Mouse (Mus musculus): Measurements from ENCODE around the gene Fam50b. TPM values are rescaled to one million over a fixed set of nuclear protein-coding genes. Genes with fewer than 3 reads are reported as not detected.

Fam50b gene
- total RNA-seq, 2 experiments from 2014 or later: not detected

GRCm38 (mm10) chr13:34737968-34738698 is 3.5 kb downstream of the Fam50b start:
- ATAC-seq (replicated peaks; ENCODE audit: poor library complexity, severe bottlenecking): no peak

- no peak for ATAC-seq (replicated peaks; ENCODE audit: poor library complexity, severe bottlenecking)
Observed at GRCm38 (mm10) chr13:34738699-34738973, 4.0 kb downstream of the Fam50b start.

- ATAC-seq (replicated peaks; ENCODE audit: poor library complexity, severe bottlenecking): no peak
Observed at GRCm38 (mm10) chr13:34739071-34739470, 4.4 kb downstream of the Fam50b start.

- no peak for ATAC-seq (replicated peaks; ENCODE audit: poor library complexity, severe bottlenecking)
Observed at GRCm38 (mm10) chr13:34741254-34741653, 6.6 kb downstream of the Fam50b start.

GRCm38 (mm10) chr13:34741813-34742568 is 7.3 kb downstream of the Fam50b start:
- ATAC-seq (replicated peaks; ENCODE audit: poor library complexity, severe bottlenecking): peak; percentile 20; the same call in 1 of the 2 replicates

- ATAC-seq (replicated peaks; ENCODE audit: poor library complexity, severe bottlenecking): no peak
Observed at GRCm38 (mm10) chr13:34746811-34747210, 12.2 kb downstream of the Fam50b start.

- ATAC-seq (replicated peaks; ENCODE audit: poor library complexity, severe bottlenecking): no peak
Observed at GRCm38 (mm10) chr13:34748530-34748929, 13.9 kb downstream of the Fam50b start.

GRCm38 (mm10) chr13:34759202-34759601 is 24.6 kb downstream of the Fam50b start:
- ATAC-seq (replicated peaks; ENCODE audit: poor library complexity, severe bottlenecking): no peak

- ATAC-seq (replicated peaks; ENCODE audit: poor library complexity, severe bottlenecking): no peak
Observed at GRCm38 (mm10) chr13:34760518-34761287, 26.1 kb downstream of the Fam50b start.

GRCm38 (mm10) chr13:34762136-34762535 is 27.5 kb downstream of the Fam50b start:
- no peak for ATAC-seq (replicated peaks; ENCODE audit: poor library complexity, severe bottlenecking)

- ATAC-seq (replicated peaks; ENCODE audit: poor library complexity, severe bottlenecking): no peak
Observed at GRCm38 (mm10) chr13:34762865-34763264, 28.2 kb downstream of the Fam50b start.

- ATAC-seq (replicated peaks; ENCODE audit: poor library complexity, severe bottlenecking): no peak
Observed at GRCm38 (mm10) chr13:34765269-34765668, 30.6 kb downstream of the Fam50b start.

GRCm38 (mm10) chr13:34766572-34766971 is 31.9 kb downstream of the Fam50b start:
- no peak for ATAC-seq (replicated peaks; ENCODE audit: poor library complexity, severe bottlenecking)

GRCm38 (mm10) chr13:34767527-34768292 is 33.1 kb downstream of the Fam50b start:
- ATAC-seq (replicated peaks; ENCODE audit: poor library complexity, severe bottlenecking): no peak

GRCm38 (mm10) chr13:34776767-34777166 is 42.1 kb downstream of the Fam50b start:
- no peak for ATAC-seq (replicated peaks; ENCODE audit: poor library complexity, severe bottlenecking)

- ATAC-seq (replicated peaks; ENCODE audit: poor library complexity, severe bottlenecking): no peak
Observed at GRCm38 (mm10) chr13:34780856-34781610, 46.4 kb downstream of the Fam50b start.

GRCm38 (mm10) chr13:34781611-34782009 is 47.0 kb downstream of the Fam50b start:
- ATAC-seq (replicated peaks; ENCODE audit: poor library complexity, severe bottlenecking): no peak

- ATAC-seq (replicated peaks; ENCODE audit: poor library complexity, severe bottlenecking): no peak
Observed at GRCm38 (mm10) chr13:34784818-34785217, 50.2 kb downstream of the Fam50b start.

GRCm38 (mm10) chr13:34786634-34787033 is 52.0 kb downstream of the Fam50b start:
- ATAC-seq (replicated peaks; ENCODE audit: poor library complexity, severe bottlenecking): no peak

- no peak for ATAC-seq (replicated peaks; ENCODE audit: poor library complexity, severe bottlenecking)
Observed at GRCm38 (mm10) chr13:34787546-34787945, 52.9 kb downstream of the Fam50b start.

Data from granulocyte monocyte progenitor cell, adult 5-6 weeks (primary cell).